Mouse (Mus musculus) heart, postnatal 4 days (tissue): ENCODE measurements around the gene Ptprb. TPM values are rescaled to one million over a fixed set of nuclear protein-coding genes. Genes with fewer than 3 reads are reported as not detected.

Source experiments
- DNase-seq: peaks from one replicate; pipeline ENCODE4 v3.0.0; 2021
- total RNA-seq, 2 experiments: library from RNA; stranded (reverse); gene quantifications; 2 replicates each; pipeline ENCODE4 v1.2.3; 2021

The Ptprb gene
- total RNA-seq, 2 experiments from 2014 or later: 56.8 to 65.5 TPM

DNA sequence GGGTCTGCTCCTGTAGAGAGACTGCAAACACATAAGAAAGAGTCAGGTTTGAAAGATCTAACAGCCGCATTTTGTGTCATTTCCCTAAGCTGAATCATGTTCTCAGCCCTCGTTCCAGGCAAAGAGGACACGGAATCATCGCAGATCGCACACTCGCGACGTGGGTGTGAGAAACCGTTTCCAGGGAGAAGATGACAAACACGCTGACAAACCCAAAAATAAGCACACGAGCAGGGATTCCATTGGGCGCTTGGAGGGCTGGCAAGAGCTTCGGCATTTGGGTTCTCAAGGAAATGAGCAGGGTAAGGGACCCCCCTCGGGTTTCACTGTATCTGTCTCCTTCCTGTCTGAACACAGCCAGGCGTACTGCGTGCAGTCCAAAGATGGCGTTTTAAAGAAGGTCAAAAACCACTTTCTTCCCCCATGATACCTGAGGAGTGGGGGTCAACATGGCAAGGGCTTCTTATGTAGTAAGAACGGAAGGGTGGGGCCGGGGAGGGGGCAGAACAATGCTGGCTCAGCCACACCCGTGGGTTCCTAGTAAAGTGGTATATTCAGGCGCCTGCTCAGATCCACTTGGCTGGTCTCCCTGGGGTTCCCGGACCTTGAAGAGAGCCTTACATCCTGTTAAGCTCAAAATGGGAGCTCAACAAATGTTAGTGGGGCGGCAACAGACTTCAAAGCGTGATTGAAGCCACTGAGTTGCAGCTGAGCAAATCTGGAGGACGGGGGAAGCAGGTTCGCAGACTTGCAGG is 152.9 kb downstream of the Ptprb start:
- DNase-seq: no peak

DNA sequence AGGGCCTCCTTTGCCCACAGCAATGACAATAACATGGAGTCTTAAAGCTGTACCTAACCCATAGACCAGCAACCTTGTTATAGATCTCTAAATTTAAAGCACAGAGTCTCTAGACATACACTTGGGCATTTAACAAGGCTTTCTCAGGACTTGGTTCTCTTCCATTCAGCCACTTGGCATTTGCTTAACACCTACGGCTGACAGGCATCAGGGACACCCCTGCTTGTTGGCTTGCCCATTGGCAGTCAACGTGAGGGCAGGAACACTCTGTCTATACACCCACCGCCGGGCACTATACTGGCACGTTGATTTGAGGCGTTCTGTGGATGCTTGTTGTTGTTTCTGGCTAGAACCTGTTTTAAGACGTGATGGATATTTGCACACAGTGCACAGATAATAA is 157.1 kb downstream of the Ptprb start:
- DNase-seq: no peak

GRCm38 (mm10) chr10:116435455-116435854 is 160.1 kb downstream of the Ptprb start:
- no peak for DNase-seq

Other genes starting within 250 kb of the Ptprb start
- not detected for gene 4933416C03Rik, start 161.6 kb upstream of the Ptprb start, total RNA-seq
- gene Kcnmb4, start 198.4 kb downstream of the Ptprb start, total RNA-seq: 1 to 10 TPM; 2.6 to 2.9 TPM